Mouse (Mus musculus): ENCODE measurements around the gene 1700017D01Rik.
"Not testable (repeated sequence)": the region's sequence is repeated elsewhere in the genome, so short reads cannot be mapped to it uniquely, and the experiment has no call there.

1700017D01Rik gene

GRCm38 (mm10) chr19:11107746-11108145 lies 22.9 kb downstream of the 1700017D01Rik start:
- Histone ChIP-seq H3K36me3 (ENCODE audit: insufficient read depth, low read length) (no peaks in the 10 kb centered on the region), H3K9me3 (ENCODE audit: low read length) (no peaks in the 10 kb centered on the region), H3K4me3 (replicated peaks; ENCODE audit: low read length) (no peak overlapping the region), H3K27me3 (ENCODE audit: insufficient read depth, low read length) (no peaks in the 10 kb centered on the region), H3K4me1 (replicated peaks; ENCODE audit: low read depth, low read length) (no peaks in the 10 kb centered on the region)
- TF ChIP-seq POU5F1 (IDR thresholded peaks at IDR 0.05; ENCODE audit: borderline replicate concordance, low read length) = no peak
- no peak for TF ChIP-seq CTCF (conservative IDR thresholded peaks at IDR 0.05; ENCODE audit: low read length)
- no peak for TF ChIP-seq NANOG (IDR thresholded peaks at IDR 0.05; ENCODE audit: borderline replicate concordance, low read length)

DNA sequence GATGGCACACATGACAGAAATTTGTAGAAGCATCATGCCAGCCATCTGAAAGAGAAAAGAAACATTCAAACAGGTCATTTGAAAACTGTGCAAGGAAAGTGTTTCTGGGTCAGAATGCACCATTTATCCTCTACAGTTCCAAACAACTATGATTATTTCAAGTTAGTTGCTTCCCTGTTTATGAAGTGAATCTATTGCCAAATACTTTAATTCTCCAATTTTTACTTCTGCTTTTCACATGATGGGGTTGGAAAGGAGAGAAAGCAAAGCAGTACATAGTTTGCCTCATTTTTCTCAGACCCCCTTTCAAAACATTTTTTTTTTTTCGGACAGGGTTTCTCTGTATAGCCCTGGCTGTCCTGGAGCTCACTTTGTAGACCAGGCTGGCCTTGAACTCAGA lies 28.8 kb downstream of the 1700017D01Rik start:
- H3K36me3 ChIP-seq (ENCODE audit: insufficient read depth, low read length) = no peaks in the 10 kb centered on the region
- H3K9me3 ChIP-seq (ENCODE audit: low read length) = no peaks in the 10 kb centered on the region
- no peaks in the 10 kb centered on the region for H3K4me1 ChIP-seq (replicated peaks; ENCODE audit: low read depth, low read length)
- TF ChIP-seq CTCF (conservative IDR thresholded peaks at IDR 0.05; ENCODE audit: low read length) (no peak), POU5F1 (IDR thresholded peaks at IDR 0.05; ENCODE audit: borderline replicate concordance, low read length) (no peak), NANOG (IDR thresholded peaks at IDR 0.05; ENCODE audit: borderline replicate concordance, low read length) (no peak)
- H3K4me3 ChIP-seq (replicated peaks; ENCODE audit: low read length) = no peak overlapping the region
- no peaks in the 10 kb centered on the region for H3K27me3 ChIP-seq (ENCODE audit: insufficient read depth, low read length)

DNA sequence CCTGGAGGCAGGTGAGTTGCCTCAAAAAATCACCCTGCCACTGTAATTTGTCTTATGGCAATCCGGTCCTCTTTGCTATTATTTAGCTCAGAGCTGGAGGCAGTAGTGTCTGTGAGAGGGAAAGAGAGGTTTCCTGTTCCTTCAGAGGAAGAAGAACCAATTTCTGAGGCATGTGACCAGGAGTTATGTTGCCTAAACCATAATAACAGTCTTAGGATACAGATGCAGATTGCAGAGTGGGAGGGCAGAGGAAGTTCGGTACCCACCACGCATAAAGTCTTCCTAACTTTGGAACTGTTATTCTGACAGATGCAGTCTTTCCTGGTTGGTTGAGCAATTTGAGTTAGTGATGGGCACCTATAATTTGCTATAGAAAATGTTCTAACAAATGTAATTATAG lies 32.3 kb downstream of the 1700017D01Rik start:
- Histone ChIP-seq H3K4me1 (replicated peaks; ENCODE audit: low read depth, low read length) (no peaks in the 10 kb centered on the region), H3K27me3 (ENCODE audit: insufficient read depth, low read length) (peaks cover 3% of the 10 kb centered on the region; the same call in 1 of the 2 replicates), H3K36me3 (ENCODE audit: insufficient read depth, low read length) (no peaks in the 10 kb centered on the region), H3K4me3 (replicated peaks; ENCODE audit: low read length) (no peak overlapping the region), H3K9me3 (ENCODE audit: low read length) (no peaks in the 10 kb centered on the region)
- no peak for TF ChIP-seq POU5F1 (IDR thresholded peaks at IDR 0.05; ENCODE audit: borderline replicate concordance, low read length)
- no peak for TF ChIP-seq NANOG (IDR thresholded peaks at IDR 0.05; ENCODE audit: borderline replicate concordance, low read length)
- no peak for TF ChIP-seq CTCF (conservative IDR thresholded peaks at IDR 0.05; ENCODE audit: low read length)

- not testable (repeated sequence) for H3K4me1 ChIP-seq (replicated peaks; ENCODE audit: low read depth, low read length); H3K9me3 ChIP-seq (ENCODE audit: low read length); H3K36me3 ChIP-seq (ENCODE audit: insufficient read depth, low read length)
- H3K27me3 ChIP-seq (ENCODE audit: insufficient read depth, low read length) = peaks cover 17% of the 10 kb centered on the region
- peak overlapping the region; percentile 49 for H3K4me3 ChIP-seq (replicated peaks; ENCODE audit: low read length)
Observed at GRCm38 (mm10) chr19:11092131-11092530, 38.5 kb downstream of the 1700017D01Rik start.

DNA sequence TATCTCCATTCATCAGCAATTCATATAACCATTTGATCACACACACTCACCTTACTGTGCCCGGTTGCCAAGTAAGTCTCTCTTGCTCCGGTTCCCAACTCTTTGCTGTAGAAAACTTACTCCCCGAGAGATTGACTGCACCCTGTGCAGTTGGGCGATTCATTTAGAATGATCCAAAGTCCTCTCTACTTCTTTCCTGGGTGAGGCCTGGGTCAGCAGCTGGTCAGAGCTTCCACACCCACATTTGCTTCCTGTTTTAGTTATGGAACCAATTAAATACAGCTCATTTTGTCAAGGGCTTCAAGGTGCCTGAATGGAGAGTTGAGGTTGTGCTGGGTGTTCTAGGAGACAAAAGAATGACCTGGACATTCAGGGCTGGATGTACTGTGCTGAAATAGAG lies 49.7 kb downstream of the 1700017D01Rik start, which contains the start of gene Ms4a8a:
Gene Ms4a8a, minus strand, starts transcription at position 169 of the 400 bp plus-strand sequence.
- Histone ChIP-seq H3K27me3 (ENCODE audit: insufficient read depth, low read length) (no peaks in the 10 kb centered on the region), H3K4me1 (replicated peaks; ENCODE audit: low read depth, low read length) (no peaks in the 10 kb centered on the region), H3K9me3 (ENCODE audit: low read length) (no peaks in the 10 kb centered on the region), H3K36me3 (ENCODE audit: insufficient read depth, low read length) (no peaks in the 10 kb centered on the region), H3K4me3 (replicated peaks; ENCODE audit: low read length) (no peak within 1 kb of the TSS)
- TF ChIP-seq CTCF (conservative IDR thresholded peaks at IDR 0.05; ENCODE audit: low read length) (no peak), NANOG (IDR thresholded peaks at IDR 0.05; ENCODE audit: borderline replicate concordance, low read length) (no peak), POU5F1 (IDR thresholded peaks at IDR 0.05; ENCODE audit: borderline replicate concordance, low read length) (no peak)

DNA sequence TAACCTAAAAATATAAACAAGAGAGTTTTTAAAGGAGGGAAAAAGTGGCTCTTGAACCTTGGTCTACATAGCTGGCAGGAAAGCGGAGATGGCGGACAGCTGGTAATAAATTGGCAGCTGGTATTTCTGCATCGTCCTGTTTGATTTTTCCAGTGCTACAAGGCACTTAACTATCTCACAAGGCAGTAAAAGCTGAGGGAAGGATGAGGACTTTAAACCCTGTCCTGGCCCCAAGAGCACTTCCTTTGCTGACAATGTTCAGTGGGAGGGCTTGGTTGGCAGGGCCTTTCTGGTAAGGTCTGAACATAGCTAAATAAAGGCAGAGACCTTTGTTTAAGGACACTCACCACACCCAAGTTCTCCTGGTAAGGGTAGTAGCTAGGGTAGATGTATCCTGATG lies 60.3 kb downstream of the 1700017D01Rik start:
- no peak for TF ChIP-seq CTCF (conservative IDR thresholded peaks at IDR 0.05; ENCODE audit: low read length)
- TF ChIP-seq POU5F1 (IDR thresholded peaks at IDR 0.05; ENCODE audit: borderline replicate concordance, low read length) = no peak
- TF ChIP-seq NANOG (IDR thresholded peaks at IDR 0.05; ENCODE audit: borderline replicate concordance, low read length) = no peak
- Histone ChIP-seq H3K27me3 (ENCODE audit: insufficient read depth, low read length) (no peaks in the 10 kb centered on the region), H3K36me3 (ENCODE audit: insufficient read depth, low read length) (no peaks in the 10 kb centered on the region), H3K4me1 (replicated peaks; ENCODE audit: low read depth, low read length) (no peaks in the 10 kb centered on the region), H3K4me3 (replicated peaks; ENCODE audit: low read length) (no peak overlapping the region), H3K9me3 (ENCODE audit: low read length) (no peaks in the 10 kb centered on the region)

DNA sequence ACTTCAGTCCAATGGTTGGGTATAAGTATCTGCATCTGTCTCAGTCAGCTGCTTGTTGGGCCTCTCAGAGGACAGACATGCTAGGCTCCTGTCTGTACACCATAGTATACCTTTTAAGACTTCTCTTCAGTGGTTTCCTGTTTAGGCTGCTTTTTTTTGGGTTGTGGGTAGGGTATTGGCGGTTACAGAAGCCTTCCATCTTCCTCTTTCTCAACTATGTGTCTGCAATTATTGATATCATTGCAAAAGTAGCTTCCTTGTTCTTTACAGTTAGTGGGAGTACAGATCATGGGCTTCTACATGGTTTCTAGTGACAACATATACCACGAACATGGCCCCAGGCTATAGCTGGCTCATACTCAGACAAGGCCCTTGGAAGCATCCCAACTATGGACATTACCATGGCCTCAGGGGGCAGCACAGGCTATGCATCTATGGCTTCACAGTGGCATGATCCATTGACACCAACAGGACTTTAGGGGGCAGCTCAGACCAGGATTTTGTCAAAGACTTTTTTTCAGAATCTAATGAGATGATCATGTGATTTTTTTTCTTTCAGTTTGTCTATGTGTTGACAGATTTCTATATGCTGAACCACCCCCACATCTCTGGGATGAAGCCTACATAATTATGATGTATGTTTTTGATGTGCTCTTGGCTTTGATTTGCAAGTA lies 65.3 kb downstream of the 1700017D01Rik start:
- Histone ChIP-seq H3K27me3 (ENCODE audit: insufficient read depth, low read length) (no peaks in the 10 kb centered on the region), H3K9me3 (ENCODE audit: low read length) (no peaks in the 10 kb centered on the region), H3K36me3 (ENCODE audit: insufficient read depth, low read length) (no peaks in the 10 kb centered on the region), H3K4me1 (replicated peaks; ENCODE audit: low read depth, low read length) (no peaks in the 10 kb centered on the region), H3K4me3 (replicated peaks; ENCODE audit: low read length) (no peak overlapping the region)
- TF ChIP-seq POU5F1 (IDR thresholded peaks at IDR 0.05; ENCODE audit: borderline replicate concordance, low read length) (no peak), NANOG (IDR thresholded peaks at IDR 0.05; ENCODE audit: borderline replicate concordance, low read length) (no peak), CTCF (conservative IDR thresholded peaks at IDR 0.05; ENCODE audit: low read length) (no peak)

DNA sequence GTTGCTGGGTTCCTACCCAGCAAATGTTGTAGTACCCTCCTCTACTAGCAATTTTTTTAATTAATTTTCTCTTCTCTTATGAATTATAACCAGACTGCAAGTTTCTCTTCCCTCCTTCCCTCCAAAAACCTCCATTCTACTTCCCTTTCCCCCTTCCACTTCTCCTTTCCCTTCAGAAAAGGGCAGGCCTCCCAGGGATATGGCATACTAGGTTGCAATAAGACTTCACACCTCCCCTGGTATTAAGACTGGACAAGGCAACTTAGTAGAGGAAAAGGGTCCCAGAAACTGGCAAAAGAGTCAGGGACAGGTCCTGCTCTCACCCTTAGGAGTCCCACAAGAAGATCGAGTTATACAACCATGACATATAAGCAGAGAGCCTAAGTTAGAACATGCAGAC lies 69.8 kb downstream of the 1700017D01Rik start:
- Histone ChIP-seq H3K4me1 (replicated peaks; ENCODE audit: low read depth, low read length) (no peaks in the 10 kb centered on the region), H3K27me3 (ENCODE audit: insufficient read depth, low read length) (no peaks in the 10 kb centered on the region), H3K9me3 (ENCODE audit: low read length) (no peaks in the 10 kb centered on the region), H3K4me3 (replicated peaks; ENCODE audit: low read length) (no peak overlapping the region), H3K36me3 (ENCODE audit: insufficient read depth, low read length) (no peaks in the 10 kb centered on the region)
- TF ChIP-seq NANOG (IDR thresholded peaks at IDR 0.05; ENCODE audit: borderline replicate concordance, low read length) (no peak), POU5F1 (IDR thresholded peaks at IDR 0.05; ENCODE audit: borderline replicate concordance, low read length) (no peak), CTCF (conservative IDR thresholded peaks at IDR 0.05; ENCODE audit: low read length) (no peak)

DNA sequence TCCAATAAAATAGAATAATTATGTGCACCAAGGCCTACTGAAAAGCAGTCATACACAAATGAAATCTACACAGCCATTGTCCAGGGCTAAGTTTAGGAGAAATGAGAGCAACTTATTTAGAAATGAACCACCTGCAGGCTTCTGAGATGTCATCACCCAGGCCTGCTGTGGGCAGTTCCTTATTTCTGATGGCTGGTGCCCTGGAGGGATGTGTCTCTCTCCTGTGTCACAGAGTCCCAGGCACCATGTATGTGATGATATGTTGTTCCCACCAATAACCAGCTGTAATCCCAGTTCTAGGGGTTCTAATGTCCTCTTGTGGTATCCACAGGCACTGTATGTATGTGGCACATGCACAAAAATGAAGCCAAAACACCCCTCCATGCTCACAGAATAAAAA lies 70.7 kb downstream of the 1700017D01Rik start:
- Histone ChIP-seq H3K4me3 (replicated peaks; ENCODE audit: low read length) (no peak overlapping the region), H3K27me3 (ENCODE audit: insufficient read depth, low read length) (no peaks in the 10 kb centered on the region), H3K4me1 (replicated peaks; ENCODE audit: low read depth, low read length) (no peaks in the 10 kb centered on the region), H3K36me3 (ENCODE audit: insufficient read depth, low read length) (no peaks in the 10 kb centered on the region), H3K9me3 (ENCODE audit: low read length) (no peaks in the 10 kb centered on the region)
- TF ChIP-seq POU5F1 (IDR thresholded peaks at IDR 0.05; ENCODE audit: borderline replicate concordance, low read length) = no peak
- TF ChIP-seq NANOG (IDR thresholded peaks at IDR 0.05; ENCODE audit: borderline replicate concordance, low read length) = no peak
- TF ChIP-seq CTCF (conservative IDR thresholded peaks at IDR 0.05; ENCODE audit: low read length) = no peak

DNA sequence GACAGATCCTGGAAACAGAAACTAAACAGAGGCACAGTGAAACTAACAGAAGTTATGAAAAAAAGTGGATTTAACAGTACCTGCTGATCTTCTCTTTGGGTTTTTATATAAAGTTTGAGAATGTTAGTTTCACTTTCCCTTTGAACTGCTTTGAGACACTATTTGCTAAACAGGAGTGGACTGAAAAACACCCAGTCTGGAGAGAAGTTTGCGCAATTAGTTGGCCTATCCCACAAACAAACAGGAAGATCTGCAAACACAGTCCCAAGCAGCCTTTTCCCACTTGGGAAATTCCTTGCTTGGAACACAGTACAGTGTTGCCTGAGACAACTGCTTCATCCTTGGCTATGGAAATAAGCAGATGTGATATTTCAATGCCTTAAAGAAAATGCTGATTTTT lies 75.0 kb downstream of the 1700017D01Rik start:
- H3K4me3 ChIP-seq (replicated peaks; ENCODE audit: low read length); H3K27me3 ChIP-seq (ENCODE audit: insufficient read depth, low read length); H3K36me3 ChIP-seq (ENCODE audit: insufficient read depth, low read length); H3K9me3 ChIP-seq (ENCODE audit: low read length); H3K4me1 ChIP-seq (replicated peaks; ENCODE audit: low read depth, low read length): not testable (repeated sequence)
